7 mouse cellular contexts compared by ENCODE assay signal in the genomic region with DNA sequence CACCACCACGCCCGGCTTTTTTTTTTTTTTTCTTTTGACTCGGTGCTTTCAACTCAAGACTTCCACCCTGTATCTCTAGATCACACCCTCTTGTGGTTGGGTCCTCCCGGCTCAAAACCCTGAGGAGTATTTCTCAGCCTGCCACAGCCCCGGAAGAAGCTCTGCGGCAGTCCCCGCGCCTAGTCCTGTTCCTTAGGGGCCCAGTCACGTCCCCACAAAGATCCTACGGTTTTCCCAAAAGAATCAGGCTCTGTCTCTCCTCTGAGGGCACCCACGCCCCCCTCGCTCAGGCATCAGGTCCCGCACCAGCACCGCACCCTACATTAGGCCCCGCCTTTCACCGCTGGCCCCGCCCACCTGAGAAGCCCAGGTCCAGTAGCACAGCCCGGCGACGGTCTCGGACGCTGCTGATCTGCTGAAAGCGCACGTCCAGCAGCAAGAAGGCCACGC. TPM values are rescaled to one million over a fixed set of nuclear protein-coding genes. Genes with fewer than 3 reads are reported as not detected.
DNase-seq lines count a peak whose midpoint lies in the region; ATAC-seq and TF ChIP-seq lines count a peak whose summit lies in the region.

No protein-coding gene starts in this region.

- WGBS in forebrain, embryonic 10.5 days, result 2% methylated on average over 25 of the region's 25 CpGs
- WGBS in hindbrain, postnatal 0 days, result 3% methylated on average over 24 of the region's 25 CpGs
- WGBS in liver, embryonic 15.5 days (ENCODE audit: insufficient replicate concordance), result under 1% methylated on average over 25 of the region's 25 CpGs
- 1% methylated on average over 24 of the region's 25 CpGs for WGBS in neural tube, embryonic 11.5 days

- ATAC-seq in hindbrain, postnatal 0 days, result no peak
- ATAC-seq in liver, embryonic 15.5 days (ENCODE audit: insufficient read depth), result peak; percentile 55
- 0 out of 2 replicates have a peak, but pooled peaks have one; percentile 41 for ATAC-seq in neural tube, embryonic 11.5 days (ENCODE audit: insufficient read depth, low FRiP score, low TSS enrichment)

- peaks cover 40% of the 10 kb centered on the region for H3K27me3 ChIP-seq in E14TG2a.4 (ENCODE audit: insufficient read depth, low read length)
- peaks cover 66% of the 10 kb centered on the region for H3K27me3 ChIP-seq in forebrain, embryonic 10.5 days (ENCODE audit: poor library complexity, severe bottlenecking)
- no peaks in the 10 kb centered on the region for H3K27me3 ChIP-seq in hindbrain, postnatal 0 days (ENCODE audit: insufficient read depth, low read length)
- peaks cover 58% of the 10 kb centered on the region for H3K27me3 ChIP-seq in liver, embryonic 15.5 days
- H3K27me3 ChIP-seq in neural tube, embryonic 11.5 days (ENCODE audit: control insufficient read depth, insufficient read depth, low read length), result peaks cover 32% of the 10 kb centered on the region

- peak; percentile 75 for DNase-seq in ZHBTc4 (ENCODE audit: low read depth, low spot score)
- no peak for DNase-seq in forebrain, embryonic 10.5 days (ENCODE audit: extremely low spot score, low spot score)
- peak; percentile 35 for DNase-seq in hindbrain, postnatal 0 days (ENCODE audit: low spot score)
- peak; percentile 43 for DNase-seq in neural tube, embryonic 11.5 days (ENCODE audit: low spot score)
- DNase-seq in thymus, postnatal 36 days, result peak; percentile 63 to 73

- H3K36me3 ChIP-seq in E14TG2a.4 (ENCODE audit: insufficient read depth, low read length), result peaks cover 7% of the 10 kb centered on the region
- H3K36me3 ChIP-seq in forebrain, embryonic 10.5 days (replicated peaks), result peaks cover 13% of the 10 kb centered on the region
- peaks cover 1% of the 10 kb centered on the region; the same call in 1 of the 2 replicates for H3K36me3 ChIP-seq in hindbrain, postnatal 0 days (ENCODE audit: insufficient read depth, low read length)
- no peaks in the 10 kb centered on the region for H3K36me3 ChIP-seq in liver, embryonic 15.5 days (replicated peaks)
- H3K36me3 ChIP-seq in neural tube, embryonic 11.5 days (ENCODE audit: control insufficient read depth, insufficient read depth, low read length), result no peaks in the 10 kb centered on the region

- peaks cover 49% of the 10 kb centered on the region for H3K4me1 ChIP-seq in E14TG2a.4 (replicated peaks; ENCODE audit: low read depth, low read length)
- H3K4me1 ChIP-seq in forebrain, embryonic 10.5 days, result peaks cover 32% of the 10 kb centered on the region
- peaks cover 8% of the 10 kb centered on the region; the same call in 1 of the 2 replicates for H3K4me1 ChIP-seq in hindbrain, postnatal 0 days (ENCODE audit: insufficient read depth, low read length)
- peaks cover 30% of the 10 kb centered on the region for H3K4me1 ChIP-seq in liver, embryonic 15.5 days (replicated peaks)
- peaks cover 8% of the 10 kb centered on the region; the same call in 1 of the 2 replicates for H3K4me1 ChIP-seq in neural tube, embryonic 11.5 days (ENCODE audit: control insufficient read depth, insufficient read depth, low read length)

- peak overlapping the region; percentile 74 for H3K4me2 ChIP-seq in hindbrain, postnatal 0 days (ENCODE audit: low read depth, low read length)
- peak overlapping the region; percentile 75 for H3K4me2 ChIP-seq in liver, embryonic 15.5 days
- peak overlapping the region; percentile 43 for H3K4me2 ChIP-seq in neural tube, embryonic 11.5 days (ENCODE audit: low read depth)

- peak overlapping the region; percentile 44; the same call in 1 of the 2 replicates for H3K9ac ChIP-seq in hindbrain, postnatal 0 days (replicated peaks; ENCODE audit: low read length)
- peak overlapping the region; percentile 37 for H3K9ac ChIP-seq in liver, embryonic 15.5 days
- H3K9ac ChIP-seq in neural tube, embryonic 11.5 days (ENCODE audit: low read length), result no peak overlapping the region

- no peak for TF ChIP-seq CTCF in E14TG2a.4 (conservative IDR thresholded peaks at IDR 0.05; ENCODE audit: low read length)
- TF ChIP-seq CTCF in hindbrain, postnatal 0 days (IDR thresholded peaks at IDR 0.05; ENCODE audit: low read depth), result no peak

- H3K27ac ChIP-seq in forebrain, embryonic 10.5 days, result 0 out of 2 replicates have a peak overlapping the region, but pooled peaks have one; percentile 35
- no peak overlapping the region for H3K27ac ChIP-seq in hindbrain, postnatal 0 days
- no peak overlapping the region for H3K27ac ChIP-seq in liver, embryonic 15.5 days (replicated peaks)
- no peak overlapping the region for H3K27ac ChIP-seq in neural tube, embryonic 11.5 days (ENCODE audit: low read depth, low read length)

- H3K4me3 ChIP-seq in E14TG2a.4 (replicated peaks; ENCODE audit: low read length), result peak overlapping the region; percentile 69
- peak overlapping the region; percentile 44 for H3K4me3 ChIP-seq in forebrain, embryonic 10.5 days
- H3K4me3 ChIP-seq in hindbrain, postnatal 0 days (ENCODE audit: low read length), result peak overlapping the region; percentile 74
- H3K4me3 ChIP-seq in liver, embryonic 15.5 days (replicated peaks), result peak overlapping the region; percentile 54
- peak overlapping the region; percentile 20 for H3K4me3 ChIP-seq in neural tube, embryonic 11.5 days (ENCODE audit: low read depth, low read length)

- H3K9me3 ChIP-seq in E14TG2a.4 (ENCODE audit: low read length), result no peaks in the 10 kb centered on the region
- no peaks in the 10 kb centered on the region for H3K9me3 ChIP-seq in forebrain, embryonic 10.5 days
- no peaks in the 10 kb centered on the region for H3K9me3 ChIP-seq in hindbrain, postnatal 0 days (ENCODE audit: low read length)
- no peaks in the 10 kb centered on the region for H3K9me3 ChIP-seq in liver, embryonic 15.5 days (replicated peaks)
- H3K9me3 ChIP-seq in neural tube, embryonic 11.5 days (ENCODE audit: control insufficient read depth, low read length), result no peaks in the 10 kb centered on the region

RNA-seq across cellular contexts. Expression of a gene that starts 2.6 kb away (rescaled TPM):
- 9.7 and 11.0 TPM in 2 replicates for polyA plus RNA-seq in forebrain, embryonic 10.5 days (2016; fragmentation: Nextera tagmentation; extraction: Ambion mirVana)
- total RNA-seq in hindbrain, postnatal 0 days (2014; rRNA removed), result 331 and 347 TPM in 2 replicates
- 280 and 294 TPM in 2 replicates for polyA plus RNA-seq in hindbrain, postnatal 0 days (2015; fragmentation: Nextera tagmentation; extraction: Ambion mirVana)
- polyA plus RNA-seq in liver, embryonic 15.5 days (2015; fragmentation: Nextera tagmentation; extraction: Ambion mirVana), result 0.07 and 0.16 TPM in 2 replicates
- 14.6 and 18.1 TPM in 2 replicates for polyA plus RNA-seq in neural tube, embryonic 11.5 days (2014; fragmentation: Nextera tagmentation; extraction: Ambion mirVana)

RNA-seq across cellular contexts. Expression of a gene that starts 8.8 kb away (rescaled TPM):
- 57.7 and 60.3 TPM in 2 replicates for polyA plus RNA-seq in forebrain, embryonic 10.5 days (2016; fragmentation: Nextera tagmentation; extraction: Ambion mirVana)
- 21.1 and 26.1 TPM in 2 replicates for total RNA-seq in hindbrain, postnatal 0 days (2014; rRNA removed)
- polyA plus RNA-seq in hindbrain, postnatal 0 days (2015; fragmentation: Nextera tagmentation; extraction: Ambion mirVana), result 39.7 and 41.4 TPM in 2 replicates
- polyA plus RNA-seq in liver, embryonic 15.5 days (2015; fragmentation: Nextera tagmentation; extraction: Ambion mirVana), result 22.8 and 25.2 TPM in 2 replicates
- 50.8 and 53.0 TPM in 2 replicates for polyA plus RNA-seq in neural tube, embryonic 11.5 days (2014; fragmentation: Nextera tagmentation; extraction: Ambion mirVana)

RNA-seq across cellular contexts. Expression of a gene that starts 8.9 kb away (rescaled TPM):
- 0.79 and 1.0 TPM in 2 replicates for polyA plus RNA-seq in forebrain, embryonic 10.5 days (2016; fragmentation: Nextera tagmentation; extraction: Ambion mirVana)
- total RNA-seq in hindbrain, postnatal 0 days (2014; rRNA removed), result 6.1 and 8.1 TPM in 2 replicates
- polyA plus RNA-seq in hindbrain, postnatal 0 days (2015; fragmentation: Nextera tagmentation; extraction: Ambion mirVana), result 1.4 and 2.2 TPM in 2 replicates
- polyA plus RNA-seq in liver, embryonic 15.5 days (2015; fragmentation: Nextera tagmentation; extraction: Ambion mirVana), result 0.14 and 0.16 TPM in 2 replicates
- 1.5 and 1.8 TPM in 2 replicates for polyA plus RNA-seq in neural tube, embryonic 11.5 days (2014; fragmentation: Nextera tagmentation; extraction: Ambion mirVana)

RNA-seq across cellular contexts. Expression of a gene that starts 17.7 kb away (rescaled TPM):
- polyA plus RNA-seq in forebrain, embryonic 10.5 days (2016; fragmentation: Nextera tagmentation; extraction: Ambion mirVana), result 27.5 and 30.6 TPM in 2 replicates
- 40.9 and 47.0 TPM in 2 replicates for total RNA-seq in hindbrain, postnatal 0 days (2014; rRNA removed)
- polyA plus RNA-seq in hindbrain, postnatal 0 days (2015; fragmentation: Nextera tagmentation; extraction: Ambion mirVana), result 14.2 and 14.6 TPM in 2 replicates
- 9.9 and 12.5 TPM in 2 replicates for polyA plus RNA-seq in liver, embryonic 15.5 days (2015; fragmentation: Nextera tagmentation; extraction: Ambion mirVana)
- polyA plus RNA-seq in neural tube, embryonic 11.5 days (2014; fragmentation: Nextera tagmentation; extraction: Ambion mirVana), result 31.8 and 35.7 TPM in 2 replicates

RNA-seq across cellular contexts. Expression of a gene that starts 20.3 kb away (rescaled TPM):
- polyA plus RNA-seq in forebrain, embryonic 10.5 days (2016; fragmentation: Nextera tagmentation; extraction: Ambion mirVana), result 162 and 167 TPM in 2 replicates
- 53.2 and 55.2 TPM in 2 replicates for total RNA-seq in hindbrain, postnatal 0 days (2014; rRNA removed)
- polyA plus RNA-seq in hindbrain, postnatal 0 days (2015; fragmentation: Nextera tagmentation; extraction: Ambion mirVana), result 43.5 and 49.2 TPM in 2 replicates
- 35.0 and 40.6 TPM in 2 replicates for polyA plus RNA-seq in liver, embryonic 15.5 days (2015; fragmentation: Nextera tagmentation; extraction: Ambion mirVana)
- polyA plus RNA-seq in neural tube, embryonic 11.5 days (2014; fragmentation: Nextera tagmentation; extraction: Ambion mirVana), result 110 and 131 TPM in 2 replicates

Comparison
In these comparisons a context has a peak if more than half of its experiments do, and no peak if none do; other contexts are left out.
1. H3K4me3 ChIP-seq: peak in every context shown above with its lines; median percentile 74 in hindbrain, postnatal 0 days; 69 in E14TG2a.4; 54 in liver, embryonic 15.5 days; 44 in forebrain, embryonic 10.5 days; 20 in neural tube, embryonic 11.5 days.
2. RNA of a gene that starts 2.6 kb away (polyA plus RNA-seq): 280 to 294 TPM in hindbrain, postnatal 0 days; 14.6 to 18.1 TPM in neural tube, embryonic 11.5 days, 9.7 to 11.0 TPM in forebrain, embryonic 10.5 days and 0.07 to 0.16 TPM in liver, embryonic 15.5 days; every median in the first group is over 10 times any median in the second.
3. Peak in every context shown above with its lines, with median percentiles within 50 percentile points of each other: H3K4me2 ChIP-seq.